Mouse (Mus musculus) left cerebral cortex, postnatal 10 days (tissue): ENCODE measurements around the gene Six3. TPM values are rescaled to one million over a fixed set of nuclear protein-coding genes. Genes with fewer than 3 reads are reported as not detected.

Source experiments
- DNase-seq, 2 experiments: peaks; one replicate each; pipeline ENCODE4 v3.0.0; 2021 to 2022; ENCODE audit warnings: low spot score in 2 of 2, mixed read lengths in 1 of 2; ENCODE audit errors: extremely low spot score in 1 of 2
- intact Hi-C: fragments of 180-260 bp; cut with DNase I; formaldehyde crosslinking; loops from one replicate; pipeline ENCODE4 v1.15.1; 2025
- total RNA-seq, 2 experiments: library from RNA; stranded (reverse); gene quantifications; 2 replicates each; pipeline ENCODE4 v1.2.3; 2021

Six3 gene
- total RNA-seq, 2 experiments from 2014 or later = 1.5 to 5.1 TPM

DNA sequence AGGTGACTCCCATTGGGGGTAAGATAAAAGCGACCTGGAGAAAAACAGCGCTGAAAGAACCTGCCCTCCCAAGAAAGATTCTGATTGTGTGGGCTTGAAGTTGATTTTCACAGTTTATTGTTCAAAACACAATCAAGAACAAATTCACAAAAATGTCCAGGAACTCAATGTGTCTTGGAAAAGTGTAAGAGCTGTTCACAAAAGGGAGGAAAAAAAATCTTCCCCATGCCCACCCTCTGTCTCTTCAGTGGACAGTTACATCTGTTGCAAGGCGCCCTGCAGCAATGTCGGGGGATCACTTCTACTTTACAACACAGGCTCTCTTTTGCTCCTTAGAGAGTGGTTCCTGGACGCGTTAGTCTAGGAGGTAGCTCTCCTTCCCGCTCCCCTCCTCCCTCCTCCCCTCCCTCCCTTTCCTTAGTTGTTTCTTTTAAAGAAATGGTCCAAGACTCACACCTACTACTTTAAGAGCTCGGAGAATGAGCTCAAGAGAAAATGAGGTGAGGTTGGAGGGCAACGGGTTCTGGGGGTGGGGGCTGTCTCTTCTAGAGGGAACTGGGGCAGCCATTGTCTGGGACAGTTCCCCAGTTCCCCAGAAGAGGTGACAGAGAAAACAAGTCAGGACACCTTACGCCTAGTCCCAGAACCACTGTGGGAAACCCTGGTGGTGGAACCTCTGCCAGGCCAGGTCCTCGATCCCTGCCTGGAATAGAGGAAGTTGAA, 2.9 kb upstream of the Six3 start:
- intact Hi-C loops = loop anchor here (5.0 kb wide), 1 partner anchor 123 kb away; no protein-coding TSS in a partner anchor
- DNase-seq = peak in 1 of 2 experiments; percentile 5

DNA sequence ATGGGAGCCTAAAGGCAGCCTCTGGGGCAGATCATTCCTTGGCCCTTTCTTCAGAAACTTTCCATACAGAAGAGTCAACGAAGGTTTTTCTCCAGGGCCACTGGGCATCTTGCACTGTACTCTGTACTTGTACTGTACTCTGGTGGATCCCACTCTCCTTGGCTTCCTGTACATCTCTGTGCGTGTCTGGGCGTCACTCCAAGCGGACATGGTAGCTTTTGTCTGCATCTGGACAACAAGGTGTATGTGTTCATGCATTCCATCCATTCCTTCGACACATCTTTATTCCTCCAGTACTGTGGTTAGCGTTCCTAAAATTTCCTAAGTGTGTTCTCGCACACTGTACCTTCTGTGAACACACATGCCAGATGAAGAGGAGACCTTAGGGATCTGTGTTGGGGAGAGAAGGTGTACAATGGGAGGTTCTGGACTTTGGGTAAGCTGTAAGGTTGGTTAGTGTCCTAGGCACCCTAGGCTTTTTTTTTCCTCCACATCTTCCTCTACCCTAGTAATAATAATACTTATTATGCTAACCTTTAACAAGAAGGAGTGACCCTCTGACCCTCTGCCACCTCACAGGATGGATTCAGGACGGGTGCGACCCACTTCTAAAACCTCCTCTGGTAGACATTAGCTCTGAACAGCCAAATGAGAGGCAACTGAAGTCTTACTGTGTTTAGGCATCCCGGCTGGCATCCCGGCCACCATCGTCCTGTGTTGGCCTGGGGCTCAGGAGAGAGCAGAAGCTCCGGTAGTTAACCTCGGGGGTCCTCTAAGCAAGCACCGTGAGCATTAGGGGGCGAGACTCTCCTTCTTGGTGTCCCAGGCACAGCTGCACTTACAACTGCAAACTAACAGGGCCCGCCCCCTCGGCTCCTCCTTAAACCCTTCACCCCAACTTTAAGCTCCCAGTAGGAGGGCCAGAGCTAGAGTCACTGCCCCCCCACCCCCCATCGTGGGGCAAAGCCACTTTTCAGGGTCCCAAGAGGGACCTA, 1.6 kb upstream of the Six3 start:
- DNase-seq = peak in 1 of 2 experiments; percentile 10
- intact Hi-C loops = loop anchor here (5.0 kb wide), 1 partner anchor 125 kb away; no protein-coding TSS in a partner anchor

DNA sequence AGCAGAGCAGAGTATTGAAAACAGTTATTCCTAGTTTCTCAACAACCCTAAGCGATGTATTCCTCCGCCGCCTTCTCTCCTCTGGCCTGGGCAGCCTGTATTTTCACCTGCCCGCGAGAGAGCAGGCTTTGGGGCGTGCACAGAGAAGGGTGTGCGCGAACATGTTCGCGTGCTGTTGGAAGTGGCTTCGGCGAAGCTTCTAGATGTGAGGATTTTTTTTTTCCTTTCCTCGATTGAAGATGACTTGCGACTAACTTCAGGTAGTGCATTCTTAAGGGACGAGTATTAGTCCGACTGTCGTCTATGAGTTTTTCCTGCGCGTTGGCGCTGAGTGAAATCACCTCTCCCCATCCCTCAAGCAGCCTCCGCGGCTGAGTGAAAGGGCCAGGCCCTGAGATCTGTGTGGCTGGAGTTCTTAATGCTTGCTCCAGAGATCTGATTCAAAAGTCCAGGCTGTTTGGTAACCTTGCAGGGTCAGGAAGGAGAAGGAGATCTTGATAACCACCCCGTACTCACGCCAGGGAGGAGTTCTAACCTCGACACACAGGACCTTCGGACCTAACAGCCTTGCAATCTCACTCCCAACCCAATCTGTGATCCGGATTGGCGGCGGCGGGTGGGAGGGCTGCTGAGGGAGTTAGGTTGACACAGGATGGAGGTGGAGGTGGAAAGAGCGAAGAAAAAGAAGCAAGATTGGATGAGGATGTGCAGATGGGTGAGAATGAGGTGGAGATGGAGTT, 712 bp upstream of the Six3 start:
- peak in 1 of 2 experiments; percentile 7 for DNase-seq
- intact Hi-C loops = loop anchor here (5.0 kb wide), 1 partner anchor 125 kb away; no protein-coding TSS in a partner anchor

DNA sequence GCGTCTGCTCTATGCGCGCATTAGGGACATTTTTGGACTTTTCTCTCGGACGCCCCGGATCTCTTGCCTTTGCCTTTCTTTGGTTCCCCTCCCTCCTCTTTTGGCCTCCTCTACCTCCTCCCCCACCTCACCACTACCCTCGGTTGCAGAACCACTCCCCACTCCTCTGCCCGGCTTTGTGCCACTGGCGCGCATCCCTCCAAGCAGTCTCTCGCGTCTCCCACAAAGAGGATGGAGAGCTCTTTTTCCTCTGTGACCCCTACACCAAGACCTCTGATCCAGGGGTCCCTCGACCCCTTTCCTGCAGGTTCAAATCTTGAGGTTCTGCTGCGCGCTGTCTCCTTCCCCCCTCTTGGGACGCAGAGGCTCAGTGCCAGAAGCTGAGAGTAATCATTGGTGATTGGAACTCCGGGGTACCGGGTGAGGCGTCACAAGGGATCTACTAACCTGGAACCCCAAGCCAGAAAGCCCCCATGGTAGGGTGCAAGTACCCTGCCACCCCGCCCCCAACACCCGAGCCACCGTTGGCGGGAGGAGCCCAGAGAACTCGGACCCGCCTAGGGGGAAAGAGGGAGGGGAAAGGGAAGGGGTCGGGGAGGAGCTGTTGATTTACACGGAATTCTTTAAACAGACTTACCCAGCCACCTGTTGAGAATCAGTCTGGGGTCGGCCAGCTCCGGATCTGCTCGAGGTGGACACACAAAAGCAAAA, 758 bp downstream of the Six3 start:
- DNase-seq = peak in 1 of 2 experiments; percentile 20
- intact Hi-C loops = loop anchor here (5.0 kb wide), 1 partner anchor 127 kb away; no protein-coding TSS in a partner anchor

DNA sequence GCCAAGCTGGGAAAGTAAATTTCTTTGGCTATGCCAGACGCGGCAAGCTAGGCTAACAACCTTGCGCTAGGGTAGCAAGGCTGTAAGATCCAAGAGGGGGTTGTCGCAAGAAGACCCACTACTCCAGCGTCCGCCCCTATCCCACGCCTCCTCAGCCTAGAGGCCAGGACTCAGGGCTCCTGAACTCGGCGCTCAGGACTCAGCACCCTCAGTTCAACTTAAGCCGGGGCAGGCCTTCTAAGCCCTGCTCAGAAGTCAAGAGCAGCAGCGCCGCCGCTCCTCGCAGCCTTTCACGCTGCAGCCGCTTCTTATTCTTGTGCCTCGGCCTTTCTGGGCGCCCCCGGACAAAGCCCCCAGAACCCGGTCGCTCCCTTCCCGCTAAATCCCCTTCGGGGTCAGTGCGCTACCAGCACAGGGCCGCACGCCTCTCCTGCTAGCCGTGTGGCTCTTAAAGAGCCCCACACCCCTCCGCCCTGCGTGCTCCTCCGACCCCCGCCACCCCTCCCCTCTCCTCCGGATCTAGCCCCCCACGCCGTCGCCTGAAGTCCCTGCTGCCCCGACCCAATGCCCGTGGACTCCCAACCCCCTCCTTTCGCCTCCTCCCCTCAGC, 1.4 kb downstream of the Six3 start:
- DNase-seq = peak in 1 of 2 experiments; percentile 15

DNA sequence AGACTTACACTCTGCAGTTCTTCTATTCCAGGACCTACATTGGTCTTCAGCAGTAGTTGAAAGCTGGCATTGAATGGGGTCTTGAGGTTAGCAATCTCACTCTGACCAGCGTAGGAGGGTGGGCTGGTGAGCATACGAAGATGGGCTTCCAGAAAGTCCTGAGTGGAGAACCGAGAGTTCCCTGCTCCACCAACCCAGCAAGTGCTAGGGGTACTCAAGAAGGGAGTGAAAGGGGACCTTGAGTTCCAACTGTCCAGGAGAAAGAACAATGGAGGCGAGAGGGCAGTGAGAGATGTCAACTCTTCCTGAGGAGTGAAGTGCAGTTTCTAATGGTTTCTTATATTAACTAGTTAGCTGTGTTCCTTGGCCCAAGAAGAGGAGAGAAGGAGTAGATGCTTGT, 2.2 kb downstream of the Six3 start:
- intact Hi-C loops = no loop called here
- DNase-seq = peak in 1 of 2 experiments; percentile 2

More for the DNA sequence above, 1.4 kb downstream of the Six3 start:
- intact Hi-C loops = loop anchor here (5.0 kb wide), 1 partner anchor 128 kb away; no protein-coding TSS in a partner anchor

DNA sequence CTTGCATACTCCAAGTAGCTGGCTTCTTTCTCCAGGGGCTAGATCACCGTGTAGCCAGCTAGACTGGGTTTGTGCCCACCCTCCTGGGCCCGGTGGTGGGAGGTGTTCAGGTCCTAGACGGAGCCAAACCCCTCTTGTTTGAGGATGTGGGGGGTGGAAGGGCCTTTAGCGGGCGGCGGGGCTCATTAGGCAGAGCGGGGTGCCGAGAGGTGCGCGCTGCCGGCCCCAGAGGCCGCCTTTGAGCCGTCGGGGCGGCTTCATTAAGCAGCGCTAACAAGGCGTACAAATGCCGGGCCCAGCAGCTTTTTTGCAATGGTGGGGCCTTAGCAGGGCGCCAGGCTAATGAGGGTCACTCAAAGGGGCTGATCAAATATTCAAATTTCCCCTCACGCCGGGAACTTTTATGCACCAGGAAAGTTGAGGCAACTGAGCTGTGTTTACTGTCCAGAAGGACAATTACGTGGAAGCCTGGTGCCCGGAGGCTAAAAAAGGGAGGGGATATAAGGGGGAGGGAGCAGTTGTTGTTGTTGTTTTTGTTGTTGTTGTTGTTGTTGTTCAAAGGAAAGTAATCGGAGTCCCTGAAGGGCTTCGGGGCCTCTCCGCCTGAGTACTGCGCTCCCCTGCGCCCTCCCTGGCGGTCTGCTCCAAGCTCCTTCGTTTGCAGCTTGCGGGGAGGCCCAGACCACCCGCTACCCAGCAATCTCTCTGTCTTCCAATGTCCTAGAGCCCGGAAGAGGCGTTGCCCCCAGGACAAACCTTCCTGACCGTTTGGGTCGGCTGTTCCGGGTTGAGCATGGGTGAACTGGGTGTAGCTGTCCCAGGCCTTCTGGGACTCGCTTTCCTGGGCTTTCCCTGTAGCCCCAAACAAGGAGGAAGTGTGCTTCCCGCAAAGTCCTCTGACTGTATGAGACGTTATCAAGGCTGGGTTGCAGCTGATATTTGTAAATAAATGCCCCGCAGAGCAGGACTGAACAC, 3.4 kb downstream of the Six3 start:
- peak in 1 of 2 experiments; percentile 15 for DNase-seq
- intact Hi-C loops = no loop called here

DNA sequence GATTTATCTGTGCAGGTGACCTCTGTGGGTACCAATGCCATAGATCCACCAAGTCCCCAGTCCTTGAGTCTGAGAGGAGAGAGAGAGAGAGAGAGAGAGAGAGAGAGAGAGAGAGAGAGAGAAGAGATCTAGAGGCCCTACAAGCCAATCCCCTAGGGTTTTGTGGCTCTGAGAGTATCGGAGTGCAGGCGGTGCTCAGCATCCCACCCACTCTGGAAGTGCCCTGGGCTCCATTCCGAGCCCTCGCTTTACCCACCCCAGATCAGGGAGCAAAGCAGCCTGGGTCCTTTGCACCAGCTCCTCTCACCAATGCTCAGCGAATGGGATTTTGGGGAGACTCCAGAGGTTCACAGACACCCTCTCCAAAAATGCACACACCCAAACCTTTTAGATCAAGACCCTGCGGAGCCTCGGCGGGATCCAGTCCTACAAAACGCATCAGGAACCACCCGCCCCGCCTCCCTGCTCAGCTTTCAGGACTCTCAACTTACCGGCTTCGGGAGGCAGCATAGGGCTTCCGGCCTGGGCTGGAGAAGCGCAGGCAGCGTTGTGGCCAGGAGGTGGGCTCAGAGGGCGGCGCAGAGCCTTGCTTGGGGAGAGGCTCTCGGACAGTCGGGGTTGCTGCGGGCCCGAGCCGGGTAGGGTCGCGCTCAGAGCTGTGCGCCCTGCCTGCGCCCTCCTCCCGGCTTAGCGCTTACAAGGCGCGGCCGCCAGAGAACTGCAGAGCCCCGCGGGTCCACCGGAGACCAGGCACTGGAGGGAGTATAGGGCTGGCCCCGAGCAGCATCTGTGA, 4.4 kb downstream of the Six3 start:
- DNase-seq = peak in 1 of 2 experiments; percentile 20
- intact Hi-C loops = no loop called here

DNA sequence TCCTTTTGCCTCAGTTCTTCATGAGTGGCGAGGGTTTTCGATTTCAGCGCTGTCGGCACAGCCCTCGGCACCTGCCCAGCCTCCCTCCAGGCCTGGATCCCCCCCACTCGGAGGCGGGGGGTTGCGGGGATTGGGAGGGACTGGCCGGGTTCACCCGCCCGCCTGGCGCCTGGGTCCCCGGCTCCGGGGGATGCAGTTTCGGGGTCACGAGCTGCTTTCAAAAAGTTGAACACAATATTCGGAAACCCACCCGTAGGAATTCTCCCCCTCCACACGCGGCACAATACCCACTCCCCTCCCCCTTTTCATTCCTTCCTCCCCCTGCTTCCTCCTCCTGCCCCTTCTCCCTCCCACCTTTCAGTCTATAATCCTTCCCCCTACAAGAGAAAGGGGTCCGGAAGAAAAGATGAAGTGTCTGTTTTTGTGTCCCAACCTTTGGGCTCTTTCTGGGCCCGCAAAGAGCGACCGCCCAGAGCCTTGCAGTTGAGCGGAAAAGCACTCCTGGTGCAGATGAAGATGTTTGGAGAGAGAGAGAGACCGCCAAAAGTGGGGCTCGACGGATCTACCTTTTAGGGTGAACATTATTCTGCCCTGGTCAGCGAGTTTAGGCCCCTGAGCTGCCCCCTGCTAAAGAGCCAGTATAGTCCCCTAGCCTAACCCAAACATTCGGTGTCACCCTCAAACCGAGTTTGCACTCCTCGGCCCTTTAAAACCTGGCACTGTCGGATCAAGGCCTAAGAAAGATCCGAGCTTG, 5.1 kb downstream of the Six3 start:
- intact Hi-C loops = no loop called here
- DNase-seq = peak in 1 of 2 experiments; percentile 27

DNA sequence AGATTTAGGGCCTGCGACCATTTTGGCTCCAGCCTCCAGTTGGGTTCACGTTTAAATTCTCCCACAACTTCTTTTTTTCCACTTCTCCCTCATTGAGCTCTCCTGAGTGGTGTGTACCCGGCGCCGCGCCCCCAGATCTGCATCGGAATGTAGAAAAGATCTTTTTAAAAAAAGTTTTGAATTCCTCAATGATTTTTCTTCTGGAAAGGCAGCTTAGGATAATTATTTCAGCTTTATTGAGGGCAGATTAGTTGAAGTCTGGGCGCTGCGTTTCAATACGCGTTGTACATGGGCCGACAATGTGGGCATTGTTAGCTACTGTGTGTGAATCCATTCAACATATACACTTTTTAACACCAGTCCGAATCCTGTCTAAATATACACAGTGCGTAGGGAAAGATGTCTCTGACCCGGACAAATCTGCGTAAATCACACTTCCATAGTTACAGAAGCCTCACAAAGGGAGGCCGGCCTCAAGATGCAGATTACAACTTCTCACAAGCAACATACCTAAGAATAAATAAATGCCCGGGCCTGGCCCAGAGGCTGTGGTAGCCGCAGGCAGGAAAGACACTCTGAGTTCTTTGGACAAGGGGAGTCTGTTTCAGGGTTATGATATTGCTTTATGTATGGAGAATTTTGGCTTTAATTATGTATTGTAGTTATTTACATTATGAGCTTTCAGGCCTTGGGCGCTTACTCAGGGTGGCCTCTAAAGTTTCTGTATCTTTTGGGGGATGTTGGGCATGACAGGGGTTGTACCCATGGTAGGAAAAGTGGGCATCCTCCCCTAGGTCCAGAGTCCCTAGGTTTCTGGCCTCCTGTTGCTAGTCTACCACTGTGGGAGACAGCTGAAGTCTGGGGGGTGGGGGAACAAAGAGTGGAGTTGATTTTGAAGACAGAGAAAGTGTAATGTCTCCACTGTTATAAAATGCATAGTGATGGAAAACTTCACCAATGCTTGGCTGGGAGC, 6.0 kb downstream of the Six3 start:
- peak in 1 of 2 experiments; percentile 5 for DNase-seq
- intact Hi-C loops = loop anchor here (5.0 kb wide), 1 partner anchor 68 kb away; the partner anchor contains the start of gene Six2

DNA sequence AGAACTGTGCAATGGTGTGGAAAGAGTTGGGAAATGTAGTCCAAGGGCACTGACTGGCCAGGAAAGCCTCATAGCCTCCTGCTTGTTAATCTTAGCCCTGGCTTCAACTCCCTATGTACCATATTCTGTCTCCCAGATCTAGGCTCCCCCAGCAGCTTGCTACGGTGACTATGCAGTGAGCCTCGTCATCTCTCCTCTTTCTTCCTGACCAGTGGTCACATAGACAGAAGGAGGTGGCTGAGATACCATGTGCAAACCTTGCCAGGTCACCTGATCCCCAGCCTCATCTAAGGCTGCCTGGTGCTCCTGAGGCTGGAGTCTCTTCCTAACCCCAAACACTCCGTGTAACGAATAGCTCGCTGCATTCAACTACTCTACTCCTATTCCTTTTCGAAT, 6.7 kb downstream of the Six3 start:
- intact Hi-C loops = loop anchor here (5.0 kb wide), 1 partner anchor 67 kb away; the partner anchor contains the start of gene Six2
- DNase-seq = peak in 1 of 2 experiments; percentile 4

DNA sequence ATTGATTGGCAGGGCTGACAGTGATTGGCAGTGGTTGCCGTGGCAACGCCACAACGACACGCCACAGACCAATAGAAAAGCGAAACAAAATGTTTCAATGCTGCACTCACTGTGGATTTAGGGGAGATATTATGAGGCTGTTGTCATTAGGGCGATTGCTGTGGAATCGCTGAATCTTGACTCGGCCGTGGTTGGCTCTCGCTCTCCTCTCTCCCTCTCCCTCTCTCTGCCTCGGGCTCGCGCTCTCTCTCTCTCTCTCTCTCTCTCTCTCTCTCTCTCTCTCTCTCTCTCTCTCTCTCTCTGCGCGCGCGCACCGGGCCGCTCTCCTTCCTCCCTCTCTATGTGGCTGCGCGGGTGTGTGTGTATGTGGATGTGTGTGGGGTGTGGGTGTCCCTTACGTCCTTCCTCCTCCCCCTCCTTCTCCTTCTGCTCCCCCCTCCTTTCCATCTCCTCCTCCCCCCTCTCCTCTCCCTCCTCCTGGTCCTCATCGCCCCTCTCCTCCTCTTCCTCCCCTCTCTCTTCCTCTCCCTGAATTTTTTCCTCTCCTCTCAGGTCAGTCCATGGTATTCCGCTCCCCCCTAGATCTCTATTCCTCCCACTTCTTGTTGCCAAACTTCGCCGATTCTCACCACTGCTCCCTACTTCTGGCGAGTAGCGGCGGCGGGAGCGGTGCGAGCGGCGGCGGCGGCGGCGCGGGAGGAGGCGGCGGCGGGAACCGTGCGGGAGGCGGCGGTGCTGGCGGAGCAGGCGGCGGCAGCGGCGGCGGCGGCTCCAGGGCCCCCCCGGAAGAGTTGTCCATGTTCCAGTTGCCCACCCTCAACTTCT, 7.5 kb downstream of the Six3 start:
- intact Hi-C loops = loop anchor here (5.0 kb wide), 1 partner anchor 66 kb away; the partner anchor contains the start of gene Six2
- DNase-seq = peak in 1 of 2 experiments; percentile 19
